Mouse (Mus musculus) heart, postnatal 0 days (tissue): Measurements from ENCODE around the gene Fcgbp. TPM values are rescaled to one million over a fixed set of nuclear protein-coding genes. Genes with fewer than 3 reads are reported as not detected.
A peak's percentile ranks its signal among the peaks of the same experiment; 100 is the strongest.

Source experiments
- ATAC-seq: fragments of 200-750 bp; cut with Nextera tagmentation; 2 replicates; pipeline ENCODE4 v1.8.0; 2017; ENCODE audit warnings: low read depth, moderate number of reproducible peaks, moderate library complexity; ENCODE audit not compliant: insufficient read depth
- DNase-seq: peaks from one replicate; pipeline ENCODE4 v3.0.0-alpha.2; 2016; ENCODE audit warnings: low spot score
- H3K27ac ChIP-seq: fragments of 300-500 bp; sonication (generic); 2 replicates; pipeline ENCODE4 v1.5.1; 2014; ENCODE audit warnings: low read depth, mild to moderate bottlenecking
- H3K27me3 ChIP-seq: fragments of 300-500 bp; sonication (generic); 2 replicates; pipeline ENCODE4 v1.6.1; 2014; ENCODE audit warnings: low read length, mixed read lengths; ENCODE audit not compliant: control insufficient read depth, insufficient read depth
- H3K36me3 ChIP-seq: fragments of 300-500 bp; sonication (generic); replicated peaks from 2 replicates; pipeline ENCODE4 v1.6.1; 2014; ENCODE audit warnings: low read length, mixed read lengths; ENCODE audit not compliant: control insufficient read depth, insufficient read depth
- H3K4me1 ChIP-seq: fragments of 300-500 bp; sonication (generic); 2 replicates; pipeline ENCODE4 v1.6.1; 2014; ENCODE audit warnings: antibody characterized with exemption; ENCODE audit not compliant: control insufficient read depth, insufficient read depth
- H3K4me2 ChIP-seq: fragments of 300-500 bp; sonication (generic); 2 replicates; pipeline ENCODE4 v1.6.1; 2014; ENCODE audit warnings: low read depth, mild to moderate bottlenecking, low read length, moderate library complexity
- H3K4me3 ChIP-seq: fragments of 300-500 bp; sonication (generic); 2 replicates; pipeline ENCODE4 v1.5.1; 2014; ENCODE audit warnings: low read depth, low read length
- H3K9ac ChIP-seq: fragments of 300-500 bp; sonication (generic); replicated peaks from 2 replicates; pipeline ENCODE4 v1.6.1; 2014; ENCODE audit warnings: low read depth, low read length, mixed read lengths
- H3K9me3 ChIP-seq: fragments of 300-500 bp; sonication (generic); replicated peaks from 2 replicates; pipeline ENCODE4 v1.6.1; 2016; ENCODE audit warnings: low read length; ENCODE audit not compliant: control insufficient read depth
- CTCF ChIP-seq: IDR thresholded peaks from 2 replicates; pipeline ENCODE4 v1.5.1; 2016; ENCODE audit warnings: antibody characterized with exemption, control low read depth, low read depth
- EP300 ChIP-seq: IDR thresholded peaks from 2 replicates; pipeline ENCODE4 v1.6.1; 2016; ENCODE audit warnings: antibody characterized with exemption, low read depth
- WGBS: fragments of 180-500 bp; shearing (Covaris S2); extraction: QIAGEN DNeasy Blood & Tissue Kit; methylation state at CpG from one replicate; pipeline ENCODE4 v1.1.7; 2014; 5-methylcytosine and 5-hydroxymethylcytosine counted together
- polyA plus RNA-seq: library from polyadenylated mRNA; unstranded; fragments of >200 nt; fragmentation: Nextera tagmentation; extraction: Ambion mirVana; gene quantifications from 2 replicates; pipeline ENCODE4 v1.2.1, GENCODE M21; 2015
- total RNA-seq: library from RNA; depleted of rRNA; stranded (reverse); fragments of >200 nt; gene quantifications from 2 replicates; pipeline ENCODE4 v1.2.3, GENCODE M21; 2014; ENCODE audit warnings: low replicate concordance; rRNA removed

Fcgbp gene
- total and polyA plus RNA-seq, 2 experiments from 2014 or later: not detected

DNA sequence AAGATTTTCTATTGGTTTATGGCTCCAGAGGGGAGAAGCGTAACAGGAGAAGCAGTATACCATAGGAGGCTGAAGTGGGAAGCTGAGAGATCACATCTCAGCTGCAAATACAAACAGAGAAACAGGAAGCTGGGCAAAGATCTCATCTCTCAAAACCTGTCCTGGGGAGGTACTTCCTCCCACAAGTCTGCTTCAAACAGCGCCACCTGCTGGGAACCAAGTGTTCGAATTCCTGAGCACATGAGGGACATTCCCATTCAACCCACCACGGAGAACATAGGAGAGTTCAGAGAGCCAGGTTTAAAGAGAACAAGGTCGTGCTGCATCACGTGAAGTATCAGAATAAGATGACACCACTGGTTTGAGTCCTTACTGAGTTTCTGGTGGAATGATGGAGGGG, 94.4 kb downstream of the Fcgbp start:
- H3K9me3 ChIP-seq: no peaks in the 10 kb centered on the region
- TF ChIP-seq CTCF (no peak), EP300 (no peak)
- H3K27me3 ChIP-seq: no peaks in the 10 kb centered on the region
- H3K4me3 ChIP-seq: no peak overlapping the region
- no peak overlapping the region for H3K27ac ChIP-seq
- H3K4me2 ChIP-seq: no peak overlapping the region
- H3K36me3 ChIP-seq: no peaks in the 10 kb centered on the region
- DNase-seq (no peak), ATAC-seq (no peak)
- 78% methylated on average over 6 of the region's 6 CpGs for WGBS
- peaks cover 11% of the 10 kb centered on the region for H3K4me1 ChIP-seq
- H3K9ac ChIP-seq: no peak overlapping the region

- Histone ChIP-seq H3K27ac (peak overlapping the region; percentile 91), H3K9me3 (no peaks in the 10 kb centered on the region), H3K4me3 (peak overlapping the region; percentile 83), H3K4me2 (peak overlapping the region; percentile 97), H3K9ac (peak overlapping the region; percentile 47), H3K27me3 (no peaks in the 10 kb centered on the region), H3K36me3 (no peaks in the 10 kb centered on the region), H3K4me1 (peaks cover 22% of the 10 kb centered on the region)
- 7% methylated on average over 9 of the region's 9 CpGs for WGBS
- DNase-seq (peak; percentile 70), ATAC-seq (no peak)
- peak; percentile 72 for TF ChIP-seq CTCF
- TF ChIP-seq EP300: no peak
These were observed 97.5 kb downstream of the Fcgbp start for GRCm38 (mm10) chr7:28168320-28169115.

DNA sequence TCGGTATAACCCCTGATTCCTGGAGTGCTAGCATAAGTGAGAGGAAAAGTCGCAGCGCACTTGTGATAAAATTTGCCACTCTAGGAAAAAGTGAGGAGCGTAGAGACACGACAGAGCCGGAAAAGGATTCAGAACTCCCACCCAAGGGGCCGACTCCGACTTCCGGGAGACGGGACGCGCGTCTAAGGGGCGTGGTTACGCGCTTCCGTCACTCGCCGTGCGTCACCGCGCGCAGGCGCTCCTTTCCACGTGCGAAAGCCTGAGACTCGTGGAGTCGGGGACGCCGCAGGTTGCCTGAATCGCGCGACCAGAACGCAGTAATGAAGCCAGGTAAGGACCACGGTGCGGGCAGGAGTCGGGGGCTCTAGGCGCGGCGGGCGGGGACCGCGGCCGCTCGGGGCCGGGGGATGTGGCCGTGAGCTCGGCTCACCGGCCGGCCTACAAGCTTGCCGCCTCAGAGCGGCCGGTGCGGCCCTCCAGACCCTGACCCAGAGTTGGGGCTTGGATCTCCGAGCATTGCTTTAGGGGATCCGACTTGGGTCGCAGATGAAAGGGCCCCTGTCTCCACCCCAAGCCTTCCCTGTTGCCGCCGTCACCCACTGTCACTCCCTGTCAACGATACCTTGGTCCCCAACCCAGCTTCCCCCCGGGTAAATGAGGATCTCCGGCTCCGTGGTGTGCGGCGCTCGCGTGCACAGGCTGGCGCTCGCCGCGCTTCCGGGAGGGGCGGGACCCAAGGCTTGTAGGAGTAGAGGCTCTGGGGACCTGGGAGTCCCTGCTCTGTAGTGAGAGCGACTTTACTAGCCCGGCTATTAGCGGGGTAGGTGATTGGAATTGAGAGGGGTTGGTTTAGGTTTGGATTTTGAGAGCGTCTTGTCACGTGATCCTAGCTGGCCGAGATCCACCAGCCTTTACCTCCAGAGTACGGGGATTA, 98.7 kb downstream of the Fcgbp start, which contains the start of gene Fbl:
Gene Fbl, plus strand, starts transcription at position 222 of the 934 bp plus-strand sequence.
- H3K27me3 ChIP-seq: no peaks in the 10 kb centered on the region
- TF ChIP-seq CTCF (no peak), EP300 (no peak; the same call in 1 of the 2 replicates)
- ATAC-seq: peak; percentile 93
- H3K36me3 ChIP-seq: 0 out of 2 replicates have a peak, but pooled peaks cover 2% of the 10 kb centered on the region
- H3K27ac ChIP-seq: peak within 1 kb of the TSS; percentile 91
- WGBS: under 1% methylated on average over 80 of the region's 80 CpGs
- peak within 1 kb of the TSS; percentile 58 for H3K9ac ChIP-seq
- H3K4me2 ChIP-seq: peak within 1 kb of the TSS; percentile 97
- H3K4me1 ChIP-seq: peaks cover 22% of the 10 kb centered on the region
- DNase-seq: peak; percentile 90
- H3K9me3 ChIP-seq: no peaks in the 10 kb centered on the region
- H3K4me3 ChIP-seq: peak within 1 kb of the TSS; percentile 83

Other genes starting within 250 kb of the Fcgbp start
- gene Zfp59, start 232.6 kb upstream of the Fcgbp start, total RNA-seq: 3.1 and 5.5 TPM in 2 replicates
- gene Zfp59, start 232.6 kb upstream of the Fcgbp start, polyA plus RNA-seq: 3.5 and 3.6 TPM in 2 replicates
- gene Zfp607a, start 213.7 kb upstream of the Fcgbp start, total RNA-seq: 3.9 and 4.5 TPM in 2 replicates
- gene Zfp607a, start 213.7 kb upstream of the Fcgbp start, polyA plus RNA-seq: 2.3 and 2.4 TPM in 2 replicates
- 1.8 TPM in 2 replicates for gene Zfp974, start 141.8 kb upstream of the Fcgbp start, total RNA-seq
- 4.9 and 5.4 TPM in 2 replicates for gene Zfp974, start 141.8 kb upstream of the Fcgbp start, polyA plus RNA-seq
- 6.2 and 7.2 TPM in 2 replicates for gene Zfp780b, start 92.1 kb upstream of the Fcgbp start, total RNA-seq
- 7.9 and 8.5 TPM in 2 replicates for gene Zfp780b, start 92.1 kb upstream of the Fcgbp start, polyA plus RNA-seq
- 0.15 and 1.7 TPM in 2 replicates for gene Zfp850, start 57.1 kb upstream of the Fcgbp start, total RNA-seq
- gene Zfp850, start 57.1 kb upstream of the Fcgbp start, polyA plus RNA-seq: 0.75 and 0.87 TPM in 2 replicates
- 146 and 199 TPM in 2 replicates for gene Psmc4, start 21.1 kb upstream of the Fcgbp start, total RNA-seq
- gene Psmc4, start 21.1 kb upstream of the Fcgbp start, polyA plus RNA-seq: 203 and 207 TPM in 2 replicates
- not detected in 2 replicates for gene 9530053A07Rik, start 58.2 kb downstream of the Fcgbp start, total RNA-seq
- 0.01 and 0.04 TPM in 2 replicates for gene 9530053A07Rik, start 58.2 kb downstream of the Fcgbp start, polyA plus RNA-seq
- gene Fbl, start 98.5 kb downstream of the Fcgbp start, total RNA-seq: 6.6 and 21.8 TPM in 2 replicates
- 44.3 and 51.3 TPM in 2 replicates for gene Fbl, start 98.5 kb downstream of the Fcgbp start, polyA plus RNA-seq
- gene Dyrk1b, start 108.2 kb downstream of the Fcgbp start, total RNA-seq: 21.3 and 37.1 TPM in 2 replicates
- gene Dyrk1b, start 108.2 kb downstream of the Fcgbp start, polyA plus RNA-seq: 10.2 and 10.4 TPM in 2 replicates
- gene Eid2, start 196.6 kb downstream of the Fcgbp start, total RNA-seq: 6.5 and 18.2 TPM in 2 replicates
- gene Eid2, start 196.6 kb downstream of the Fcgbp start, polyA plus RNA-seq: 1.4 and 1.6 TPM in 2 replicates
- 4.4 and 13.0 TPM in 2 replicates for gene Eid2b, start 206.5 kb downstream of the Fcgbp start, total RNA-seq
- gene Eid2b, start 206.5 kb downstream of the Fcgbp start, polyA plus RNA-seq: 9.1 and 9.7 TPM in 2 replicates
- gene Selenov, start 219.9 kb downstream of the Fcgbp start, total RNA-seq: not detected in 2 replicates
- not detected in 2 replicates for gene Selenov, start 219.9 kb downstream of the Fcgbp start, polyA plus RNA-seq
- gene Dll3, start 231.0 kb downstream of the Fcgbp start, total RNA-seq: not detected in 2 replicates
- not detected in 2 replicates for gene Dll3, start 231.0 kb downstream of the Fcgbp start, polyA plus RNA-seq
- 60.6 and 69.9 TPM in 2 replicates for gene Timm50, start 240.8 kb downstream of the Fcgbp start, total RNA-seq
- gene Timm50, start 240.8 kb downstream of the Fcgbp start, polyA plus RNA-seq: 90.1 and 90.6 TPM in 2 replicates